Mouse (Mus musculus): ENCODE measurements at regions not wholly inside any gene's neighbourhood (a gene's known extent, or its start where the extent isn't known, plus 50 kb on each side); places are given as distances from the start of the nearest gene placed in this dataset.

DNA sequence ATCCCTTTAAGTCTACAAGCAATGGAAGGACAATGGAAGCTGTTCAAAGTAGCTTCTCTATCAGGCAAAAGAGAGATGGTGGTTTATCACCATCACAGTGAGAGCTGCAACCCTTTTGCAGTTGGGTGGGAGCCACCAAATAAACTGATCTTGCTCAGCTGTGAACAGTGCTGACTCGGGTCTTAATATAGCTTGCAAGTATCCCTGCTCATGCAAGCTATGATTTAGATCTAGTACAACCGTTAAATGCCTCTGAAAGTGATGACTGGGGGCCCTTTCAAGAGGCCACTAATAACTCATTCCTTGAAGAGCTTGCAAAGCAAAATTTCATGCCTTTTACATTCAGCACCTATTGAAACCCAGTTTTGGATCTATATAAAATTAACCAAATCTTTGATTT, 1154.5 kb upstream of the Lrrtm3 start:
- no peak for DNase-seq (ENCODE audit: low spot score in 2 of 2)

- DNase-seq (ENCODE audit: low spot score in 2 of 2), result no peak
These were observed 1134.1 kb upstream of the Lrrtm3 start for GRCm38 (mm10) chr10:65224130-65224529.

- no peak for DNase-seq (ENCODE audit: low spot score in 2 of 2)
These were observed 1131.1 kb upstream of the Lrrtm3 start for GRCm38 (mm10) chr10:65221181-65221580.

DNA sequence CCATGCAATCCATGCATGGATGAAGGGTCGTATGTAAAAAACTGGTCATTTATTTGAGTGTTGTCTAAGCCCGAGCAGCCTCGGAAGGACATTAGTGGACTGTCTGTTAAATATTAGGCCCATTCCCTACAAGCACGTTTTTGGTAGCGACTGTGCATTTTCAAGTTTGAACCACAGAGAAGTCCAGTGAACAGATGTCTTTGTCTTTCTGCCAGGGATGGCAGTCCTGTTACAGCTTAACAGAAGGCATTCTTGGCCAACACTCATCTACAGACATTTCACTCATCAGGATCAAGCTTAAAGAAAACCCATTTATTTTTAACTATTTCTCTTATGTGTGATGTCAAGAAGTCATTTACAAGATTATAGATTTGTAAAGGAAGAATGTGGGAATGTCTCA, 1129.2 kb upstream of the Lrrtm3 start:
- DNase-seq (ENCODE audit: low spot score in 2 of 2), result peak in 1 of 2 experiments; percentile 7

DNA sequence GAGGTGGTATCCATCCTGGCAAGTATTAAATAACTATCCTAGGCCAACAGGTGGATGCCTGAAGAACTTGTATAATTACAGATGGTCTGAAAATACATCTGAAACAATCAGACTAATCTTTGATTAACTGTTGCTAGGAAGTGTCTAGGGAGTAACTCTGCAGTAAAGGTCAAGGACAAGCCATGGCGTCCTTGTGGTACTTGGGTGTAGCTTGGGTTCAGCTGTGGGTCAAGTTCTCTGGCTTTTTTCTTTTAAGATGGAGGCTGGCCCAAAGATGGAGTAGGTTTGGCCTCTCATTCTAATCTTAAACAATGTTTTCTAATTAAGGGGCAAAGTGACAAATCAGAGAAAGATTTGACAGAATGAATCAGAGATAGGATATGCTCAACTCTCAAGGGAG, 1126.1 kb upstream of the Lrrtm3 start:
- DNase-seq (ENCODE audit: low spot score in 2 of 2), result no peak

DNA sequence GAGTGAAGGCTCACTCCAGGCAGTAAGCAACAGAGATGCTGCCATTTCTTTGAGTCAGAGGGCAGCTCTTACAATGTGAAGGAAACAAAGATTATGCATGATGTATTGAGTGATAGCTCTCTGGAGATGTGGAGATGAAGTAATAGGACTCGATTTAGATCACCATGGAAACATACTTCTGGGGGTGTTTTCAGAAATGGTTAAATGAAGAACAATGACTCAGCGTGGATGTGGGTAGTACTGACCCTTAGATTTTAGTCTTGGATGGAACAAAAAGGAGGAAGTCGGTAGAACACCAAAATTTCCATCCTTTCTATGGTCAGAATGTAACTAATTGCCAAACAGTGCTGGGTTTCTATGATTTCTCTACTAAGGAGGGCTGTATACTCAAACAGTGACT, 1125.1 kb upstream of the Lrrtm3 start:
- DNase-seq (ENCODE audit: low spot score in 2 of 2), result peak; percentile 7 to 14

GRCm38 (mm10) chr10:65183659-65184058, 1093.6 kb upstream of the Lrrtm3 start:
- DNase-seq (ENCODE audit: low spot score in 2 of 2), result no peak

DNA sequence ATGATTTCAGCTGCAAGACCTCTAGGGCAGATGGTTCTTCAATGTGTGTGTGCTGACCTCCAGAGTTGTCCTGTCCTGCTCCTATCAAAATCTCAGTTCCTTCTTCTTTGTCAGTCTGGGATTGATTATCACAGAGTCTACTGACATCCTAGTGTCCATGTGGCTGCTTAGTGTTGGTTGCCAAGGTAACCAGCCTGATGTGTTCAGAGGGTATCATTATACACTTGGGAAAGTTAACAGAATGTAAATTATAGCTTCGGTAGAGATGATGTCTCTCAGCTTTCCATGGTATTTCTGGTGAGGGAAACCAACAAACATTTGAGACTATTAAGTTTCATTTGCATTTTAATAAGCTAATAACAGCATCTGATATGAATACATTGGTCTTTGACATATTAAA, 1092.5 kb upstream of the Lrrtm3 start:
- no peak for DNase-seq (ENCODE audit: low spot score in 2 of 2)

- no peak for DNase-seq (ENCODE audit: low spot score in 2 of 2)
These were observed 1089.0 kb upstream of the Lrrtm3 start for GRCm38 (mm10) chr10:65179101-65179500.

DNA sequence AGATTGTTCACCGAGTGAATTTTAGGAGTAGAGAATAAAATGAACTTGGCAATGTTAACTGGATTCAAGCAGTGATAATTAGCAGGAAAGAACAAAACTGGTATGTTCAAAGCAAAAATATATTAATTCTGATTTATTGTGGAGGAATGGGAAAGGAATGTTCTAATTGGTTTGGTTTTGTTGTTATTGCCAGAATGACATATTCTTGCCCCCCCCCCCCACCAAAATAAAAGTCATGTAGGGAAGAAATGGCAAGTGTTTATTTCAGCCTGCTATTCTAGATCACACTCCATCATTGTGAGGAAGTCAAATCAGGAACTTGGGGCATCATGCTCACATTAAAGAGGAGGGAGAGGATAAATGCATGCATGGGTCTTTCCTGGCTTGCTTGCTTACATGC, 1064.1 kb upstream of the Lrrtm3 start:
- no peak for DNase-seq (ENCODE audit: low spot score in 2 of 2)

DNA sequence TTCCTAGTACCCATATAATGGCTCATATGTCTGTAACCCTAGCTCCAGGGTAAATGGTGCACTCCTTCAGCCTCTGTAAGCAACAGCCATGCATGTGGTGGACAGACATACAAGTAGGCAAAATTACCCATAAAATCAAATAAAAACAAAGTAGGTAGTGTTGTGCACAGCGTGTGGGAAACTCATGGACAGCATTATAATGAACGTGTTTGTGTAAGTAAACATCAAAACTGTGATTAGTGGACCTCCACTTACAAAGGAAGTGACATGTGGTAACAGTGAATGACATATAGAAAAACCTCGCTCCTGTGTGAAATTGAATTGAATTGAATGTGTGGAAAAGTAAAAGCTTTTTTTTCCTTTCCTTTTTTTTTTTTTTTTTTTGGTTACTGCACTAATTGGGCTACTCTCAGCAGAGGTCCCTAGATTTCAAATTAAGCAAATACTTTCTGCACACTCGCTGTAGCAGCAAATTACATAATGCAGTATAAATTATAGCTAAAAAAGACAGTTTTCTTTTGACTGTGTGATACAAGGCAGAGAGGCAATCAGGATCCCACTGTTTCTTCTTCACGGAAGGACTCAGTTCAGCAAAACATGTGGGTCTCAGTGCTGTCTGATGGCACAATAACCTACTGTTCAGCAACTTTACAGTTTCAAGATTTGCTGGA, 1035.0 kb upstream of the Lrrtm3 start:
- DNase-seq (ENCODE audit: low spot score in 2 of 2), result no peak

GRCm38 (mm10) chr10:65118212-65118611, 1028.1 kb upstream of the Lrrtm3 start:
- DNase-seq (ENCODE audit: low spot score in 2 of 2), result no peak

DNA sequence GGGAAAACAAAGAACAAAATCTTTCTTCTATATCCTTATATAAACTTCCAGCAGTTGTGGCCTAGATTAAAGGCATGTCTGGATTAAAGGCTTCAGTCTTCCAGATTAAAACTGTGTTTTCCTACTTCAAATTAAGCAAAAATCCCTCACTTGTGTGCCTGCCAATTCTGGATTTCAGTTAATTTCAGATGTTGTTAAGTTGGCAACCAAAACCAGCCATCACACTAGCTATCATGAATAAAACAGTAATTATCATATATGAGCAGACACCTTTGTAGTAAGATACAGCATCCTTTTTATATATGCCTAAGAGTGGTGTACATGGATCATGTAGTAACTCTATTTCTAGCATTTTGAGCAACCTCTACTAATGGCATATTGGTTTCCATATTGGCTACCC, 1024.5 kb upstream of the Lrrtm3 start:
- no peak for DNase-seq (ENCODE audit: low spot score in 2 of 2)

DNA sequence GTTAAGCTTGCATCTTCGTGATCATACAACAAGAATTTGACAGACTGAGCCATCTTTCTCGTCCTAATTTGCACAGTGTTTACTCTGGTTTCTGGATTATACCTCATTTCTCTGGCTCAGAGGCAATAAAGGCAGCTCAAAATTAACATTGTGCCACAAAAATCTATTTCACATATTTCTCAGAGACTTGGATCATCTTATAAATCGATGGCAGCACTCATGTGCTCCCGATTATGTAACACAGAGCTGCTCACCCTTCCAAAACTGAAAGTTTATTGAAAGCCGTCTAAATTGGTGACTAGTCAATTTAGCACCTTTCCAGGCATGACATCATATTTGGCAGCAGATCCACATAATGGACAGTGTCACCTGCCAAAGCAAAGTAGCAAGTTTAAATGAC, 1020.7 kb upstream of the Lrrtm3 start:
- no peak for DNase-seq (ENCODE audit: low spot score in 2 of 2)

DNA sequence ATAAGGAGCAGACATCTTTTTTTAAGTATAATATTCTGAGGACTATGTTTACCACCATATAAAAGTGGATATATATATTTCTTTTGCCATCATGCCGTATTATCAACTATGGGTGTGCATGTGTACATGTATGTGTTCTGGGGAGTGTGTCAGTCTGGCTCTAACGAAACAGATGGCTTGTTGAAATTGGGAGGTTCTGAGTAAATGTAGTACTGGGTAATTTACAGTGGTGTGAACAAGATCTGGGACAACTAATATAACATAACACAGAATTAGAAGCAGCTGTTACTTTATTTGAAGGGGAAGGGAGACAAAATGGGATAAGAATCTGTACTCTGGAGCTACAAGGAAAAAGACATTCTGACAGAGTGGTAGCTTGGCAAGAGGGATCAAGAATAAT, 1017.3 kb upstream of the Lrrtm3 start:
- DNase-seq (ENCODE audit: low spot score in 2 of 2), result no peak

DNA sequence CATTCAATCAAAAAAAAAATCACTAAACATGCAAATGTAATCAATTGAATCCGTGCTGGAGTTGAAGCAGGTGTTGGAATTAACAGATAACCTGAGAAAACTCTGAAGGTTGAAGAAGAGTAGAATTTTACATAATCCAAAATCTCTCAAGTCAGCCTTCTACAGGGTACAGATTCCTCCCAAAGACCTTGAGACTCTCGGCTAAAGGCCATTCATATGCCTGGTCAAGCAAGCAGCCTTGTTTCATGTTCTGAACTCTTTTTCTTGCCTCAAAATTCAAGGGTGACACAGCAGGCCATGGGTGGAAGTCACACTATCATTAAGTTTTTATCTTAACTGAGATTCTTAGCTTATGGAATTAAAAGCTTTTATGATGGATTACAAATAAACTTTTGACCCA, 994.4 kb upstream of the Lrrtm3 start:
- no peak for DNase-seq (ENCODE audit: low spot score in 2 of 2)

- no peak for DNase-seq (ENCODE audit: low spot score in 2 of 2)
These were observed 991.6 kb upstream of the Lrrtm3 start for GRCm38 (mm10) chr10:65081638-65082037.

- no peak for DNase-seq (ENCODE audit: low spot score in 2 of 2)
These were observed 968.0 kb upstream of the Lrrtm3 start for GRCm38 (mm10) chr10:65058086-65058485.

All from left cerebral cortex, adult 9 months (tissue).